Mouse (Mus musculus): ENCODE measurements around the gene Casc1. TPM values are rescaled to one million over a fixed set of nuclear protein-coding genes. Genes with fewer than 3 reads are reported as not detected.

Casc1 gene
- total and polyA plus RNA-seq, 2 experiments from 2014 or later, result 1.5 TPM

DNA sequence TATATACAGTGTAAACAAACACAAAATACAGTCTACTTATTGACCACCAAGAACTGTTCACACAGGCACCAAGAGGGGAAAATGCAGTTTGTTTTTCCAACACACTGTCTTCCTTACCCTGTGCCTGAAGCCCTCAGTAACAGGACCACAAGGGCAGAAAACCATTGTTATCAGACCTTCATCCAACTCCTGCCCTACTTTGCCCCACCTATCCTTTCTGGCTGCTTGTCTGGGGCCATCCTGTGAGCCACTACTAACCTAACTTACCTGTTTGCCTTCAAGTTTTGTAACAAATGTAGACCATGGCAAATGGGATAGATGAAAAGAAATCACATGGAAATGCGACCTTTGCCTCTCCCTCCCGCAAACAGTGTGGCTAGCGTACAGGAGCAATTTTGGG is 37.1 kb upstream of the Casc1 start:
- peak overlapping the region; percentile 35 for H3K4me2 ChIP-seq (ENCODE audit: low read depth)
- ATAC-seq (no peak), DNase-seq (no peak)
- H3K36me3 ChIP-seq (ENCODE audit: insufficient read depth), result no peaks in the 10 kb centered on the region; the same call in 1 of the 2 replicates
- peaks cover 12% of the 10 kb centered on the region for H3K4me1 ChIP-seq (ENCODE audit: insufficient read depth)
- 63% methylated on average over 3 of the region's 3 CpGs for WGBS
- H3K4me3 ChIP-seq (ENCODE audit: low read depth, low read length), result 0 out of 2 replicates have a peak overlapping the region, but pooled peaks have one; percentile 7
- no peaks in the 10 kb centered on the region for H3K27me3 ChIP-seq (ENCODE audit: insufficient read depth, low read length)
- no peak for TF ChIP-seq CTCF (IDR thresholded peaks at IDR 0.05; ENCODE audit: low read depth)
- H3K9me3 ChIP-seq (ENCODE audit: low read length), result no peaks in the 10 kb centered on the region
- H3K27ac ChIP-seq (ENCODE audit: low read depth, low read length), result no peak overlapping the region
- H3K9ac ChIP-seq, result 0 out of 2 replicates have a peak overlapping the region, but pooled peaks have one; percentile 3

DNA sequence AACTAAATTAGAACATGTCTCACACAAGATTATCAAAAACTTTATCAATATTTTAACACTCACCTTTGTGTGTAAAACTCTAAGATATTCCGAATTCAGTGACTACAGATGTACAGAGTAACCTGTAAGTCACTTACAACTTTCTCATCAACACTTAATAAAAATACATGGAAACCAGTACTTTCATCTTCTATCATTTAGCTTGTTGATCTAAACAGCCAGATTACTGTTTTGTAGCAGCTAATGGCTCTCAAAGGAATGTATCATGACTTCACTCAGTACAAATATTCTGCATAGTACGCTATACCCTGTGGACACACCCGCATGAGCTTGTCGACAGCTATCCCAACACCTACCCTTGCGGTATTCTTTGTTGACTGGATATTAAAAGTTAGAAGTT is 36.0 kb upstream of the Casc1 start:
- peaks cover 12% of the 10 kb centered on the region for H3K4me1 ChIP-seq (ENCODE audit: insufficient read depth)
- H3K4me2 ChIP-seq (ENCODE audit: low read depth), result no peak overlapping the region
- H3K27ac ChIP-seq (ENCODE audit: low read depth, low read length), result no peak overlapping the region
- H3K9ac ChIP-seq, result no peak overlapping the region
- ATAC-seq (no peak), DNase-seq (no peak)
- H3K4me3 ChIP-seq (ENCODE audit: low read depth, low read length), result no peak overlapping the region
- WGBS, result 97% methylated on average over 5 of the region's 5 CpGs
- TF ChIP-seq CTCF (IDR thresholded peaks at IDR 0.05; ENCODE audit: low read depth), result no peak
- H3K36me3 ChIP-seq (ENCODE audit: insufficient read depth), result peaks cover under 1% of the 10 kb centered on the region
- no peaks in the 10 kb centered on the region for H3K27me3 ChIP-seq (ENCODE audit: insufficient read depth, low read length)
- H3K9me3 ChIP-seq (ENCODE audit: low read length), result no peaks in the 10 kb centered on the region

GRCm38 (mm10) chr6:145242521-145242920 is 31.7 kb upstream of the Casc1 start:
- H3K4me1 ChIP-seq (ENCODE audit: insufficient read depth), result no peaks in the 10 kb centered on the region
- peaks cover 17% of the 10 kb centered on the region for H3K36me3 ChIP-seq (ENCODE audit: insufficient read depth)
- WGBS, result 44% methylated on average over 1 of the region's 1 CpGs
- no peak overlapping the region for H3K4me3 ChIP-seq (ENCODE audit: low read depth, low read length)
- peak; percentile 63 for TF ChIP-seq CTCF (IDR thresholded peaks at IDR 0.05; ENCODE audit: low read depth)
- H3K9me3 ChIP-seq (ENCODE audit: low read length), result no peaks in the 10 kb centered on the region
- no peak overlapping the region for H3K27ac ChIP-seq (ENCODE audit: low read depth, low read length)
- H3K4me2 ChIP-seq (ENCODE audit: low read depth), result no peak overlapping the region
- ATAC-seq, result no peak
- H3K27me3 ChIP-seq (ENCODE audit: insufficient read depth, low read length), result no peaks in the 10 kb centered on the region
- peak; percentile 38 for DNase-seq
- H3K9ac ChIP-seq, result no peak overlapping the region

DNA sequence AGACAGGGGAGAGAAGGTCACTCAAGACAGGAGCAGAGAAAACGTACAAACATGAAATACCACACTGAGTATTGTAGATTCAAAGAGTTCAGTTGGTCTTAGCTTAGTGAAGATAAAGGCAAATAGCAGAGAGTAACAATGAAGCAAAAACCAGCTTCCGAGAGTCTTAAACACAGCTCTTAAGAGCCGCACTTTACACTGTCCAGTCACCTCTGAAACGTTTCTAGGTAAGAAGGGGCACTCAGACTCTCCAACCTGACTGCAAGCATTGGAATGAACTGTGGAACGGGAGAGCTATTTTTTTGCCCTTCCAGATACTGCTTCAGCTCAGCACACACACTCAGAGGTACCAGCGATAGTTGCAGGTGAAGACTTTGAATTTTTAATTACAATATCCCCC is 29.5 kb upstream of the Casc1 start:
- H3K4me3 ChIP-seq (ENCODE audit: low read depth, low read length), result no peak overlapping the region
- no peaks in the 10 kb centered on the region for H3K27me3 ChIP-seq (ENCODE audit: insufficient read depth, low read length)
- no peaks in the 10 kb centered on the region for H3K9me3 ChIP-seq (ENCODE audit: low read length)
- peaks cover 17% of the 10 kb centered on the region for H3K36me3 ChIP-seq (ENCODE audit: insufficient read depth)
- ATAC-seq (no peak), DNase-seq (no peak)
- H3K4me1 ChIP-seq (ENCODE audit: insufficient read depth), result no peaks in the 10 kb centered on the region
- TF ChIP-seq CTCF (IDR thresholded peaks at IDR 0.05; ENCODE audit: low read depth), result no peak
- no peak overlapping the region for H3K27ac ChIP-seq (ENCODE audit: low read depth, low read length)
- H3K9ac ChIP-seq, result no peak overlapping the region
- no peak overlapping the region for H3K4me2 ChIP-seq (ENCODE audit: low read depth)
- 86% methylated on average over 6 of the region's 6 CpGs for WGBS

DNA sequence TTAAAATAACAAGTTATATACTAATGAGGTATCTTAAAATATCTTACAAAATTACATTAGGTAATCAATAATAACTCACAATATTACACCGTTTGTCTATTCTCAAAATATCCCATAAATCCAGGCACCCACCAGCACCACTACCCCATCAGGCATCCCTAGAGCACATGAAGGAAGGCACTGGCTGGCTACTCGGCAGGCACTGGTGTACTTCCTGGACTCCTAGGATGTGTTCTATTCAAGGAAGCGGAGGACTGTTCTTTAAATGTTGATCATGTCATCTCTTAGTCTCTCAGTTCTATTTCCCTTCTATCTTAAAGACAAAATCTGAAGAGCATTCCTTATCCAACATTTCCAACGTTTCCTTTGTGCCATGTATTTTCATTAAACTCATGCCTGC is 26.3 kb upstream of the Casc1 start:
- H3K9ac ChIP-seq, result no peak overlapping the region
- TF ChIP-seq CTCF (IDR thresholded peaks at IDR 0.05; ENCODE audit: low read depth), result no peak
- H3K27me3 ChIP-seq (ENCODE audit: insufficient read depth, low read length), result no peaks in the 10 kb centered on the region
- H3K4me3 ChIP-seq (ENCODE audit: low read depth, low read length), result no peak overlapping the region
- no peaks in the 10 kb centered on the region for H3K4me1 ChIP-seq (ENCODE audit: insufficient read depth)
- 75% methylated on average over 4 of the region's 4 CpGs for WGBS
- H3K4me2 ChIP-seq (ENCODE audit: low read depth), result no peak overlapping the region
- DNase-seq, result no peak
- H3K9me3 ChIP-seq (ENCODE audit: low read length), result no peaks in the 10 kb centered on the region
- no peak for ATAC-seq
- H3K27ac ChIP-seq (ENCODE audit: low read depth, low read length), result no peak overlapping the region
- peaks cover 17% of the 10 kb centered on the region for H3K36me3 ChIP-seq (ENCODE audit: insufficient read depth)

GRCm38 (mm10) chr6:145235367-145235766 is 24.6 kb upstream of the Casc1 start:
- Histone ChIP-seq H3K4me3 (ENCODE audit: low read depth, low read length) (no peak overlapping the region), H3K36me3 (ENCODE audit: insufficient read depth) (peaks cover 18% of the 10 kb centered on the region), H3K27me3 (ENCODE audit: insufficient read depth, low read length) (no peaks in the 10 kb centered on the region), H3K4me1 (ENCODE audit: insufficient read depth) (no peaks in the 10 kb centered on the region), H3K4me2 (ENCODE audit: low read depth) (no peak overlapping the region), H3K9ac (no peak overlapping the region), H3K9me3 (ENCODE audit: low read length) (no peaks in the 10 kb centered on the region), H3K27ac (ENCODE audit: low read depth, low read length) (no peak overlapping the region)
- no peak for TF ChIP-seq CTCF (IDR thresholded peaks at IDR 0.05; ENCODE audit: low read depth)
- ATAC-seq (no peak), DNase-seq (no peak)
- WGBS, result 82% methylated on average over 6 of the region's 6 CpGs

- H3K27ac ChIP-seq (ENCODE audit: low read depth, low read length), result no peak overlapping the region
- no peaks in the 10 kb centered on the region for H3K27me3 ChIP-seq (ENCODE audit: insufficient read depth, low read length)
- H3K9me3 ChIP-seq (ENCODE audit: low read length), result no peaks in the 10 kb centered on the region
- TF ChIP-seq CTCF (IDR thresholded peaks at IDR 0.05; ENCODE audit: low read depth), result no peak
- no peak for ATAC-seq
- no peak for DNase-seq
- 62% methylated on average over 1 of the region's 1 CpGs for WGBS
- H3K4me1 ChIP-seq (ENCODE audit: insufficient read depth), result no peaks in the 10 kb centered on the region
- no peak overlapping the region for H3K9ac ChIP-seq
- H3K36me3 ChIP-seq (ENCODE audit: insufficient read depth), result peaks cover 15% of the 10 kb centered on the region
- no peak overlapping the region for H3K4me3 ChIP-seq (ENCODE audit: low read depth, low read length)
- no peak overlapping the region for H3K4me2 ChIP-seq (ENCODE audit: low read depth)
Observed at GRCm38 (mm10) chr6:145234391-145234790, 23.6 kb upstream of the Casc1 start.
